In the genomic region with DNA sequence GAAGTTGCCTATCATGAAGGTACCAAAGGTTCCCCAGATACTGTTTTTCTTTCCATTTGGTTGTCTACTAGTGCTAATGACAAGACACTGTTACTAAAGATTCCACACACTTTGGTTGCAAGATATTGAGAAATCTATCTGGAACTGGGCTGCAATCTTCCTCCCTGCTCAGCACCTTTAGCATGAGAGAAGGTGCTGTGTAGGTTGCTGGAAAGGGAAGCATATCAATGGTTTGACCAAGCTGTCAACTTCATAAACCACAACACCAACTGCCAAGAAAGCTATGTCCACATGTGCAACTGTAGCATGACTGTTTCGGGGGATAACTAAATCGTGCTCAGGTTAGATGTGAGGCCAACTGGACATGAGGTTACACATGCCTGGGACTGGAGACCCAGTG, we compare ENCODE assay signal across 38 mouse cellular contexts. TPM values are rescaled to one million over a fixed set of nuclear protein-coding genes. Genes with fewer than 3 reads are reported as not detected.
"Had no signal": no experiment of that assay in that cellular context is flagged by ENCODE, and none has a peak within 500 bp of the region (broad histone marks: within the 10 kb centered on the region; RNA-seq: fewer than 3 reads in every experiment).

No protein-coding gene starts in this region.

- H3K4me3 ChIP-seq: gastrocnemius, adult 2 months; heart, adult 2 months; heart, embryonic 10.5 days; heart, embryonic 13.5 days; heart, embryonic 15.5 days; hindbrain, embryonic 10.5 days; hindbrain, embryonic 12.5 days; intestine, embryonic 15.5 days; layer of hippocampus, adult 2 months; left cerebral cortex, adult 2 months; limb, embryonic 10.5 days; limb, embryonic 12.5 days; liver, embryonic 15.5 days had no signal

- H3K9ac ChIP-seq: heart, embryonic 13.5 days; heart, embryonic 15.5 days; hindbrain, embryonic 12.5 days; hindbrain, embryonic 14.5 days; intestine, embryonic 15.5 days; limb, embryonic 12.5 days; liver, embryonic 15.5 days had no signal

- H3K27ac ChIP-seq: gastrocnemius, adult 2 months; heart, adult 2 months; heart, embryonic 10.5 days; heart, embryonic 13.5 days; heart, embryonic 15.5 days; hindbrain, embryonic 10.5 days; hindbrain, embryonic 12.5 days; hindbrain, embryonic 14.5 days; intestine, embryonic 15.5 days; layer of hippocampus, adult 2 months; left cerebral cortex, adult 2 months; limb, embryonic 10.5 days; limb, embryonic 12.5 days; liver, embryonic 15.5 days had no signal

- H3K27me3 ChIP-seq: heart, embryonic 13.5 days; heart, embryonic 15.5 days; hindbrain, embryonic 12.5 days; intestine, embryonic 15.5 days; limb, embryonic 12.5 days; liver, embryonic 15.5 days had no signal

- H3K4me2 ChIP-seq: heart, embryonic 13.5 days; heart, embryonic 15.5 days; hindbrain, embryonic 12.5 days; hindbrain, embryonic 14.5 days; intestine, embryonic 15.5 days; limb, embryonic 12.5 days; liver, embryonic 11.5 days; liver, embryonic 15.5 days had no signal

- H3K4me1 ChIP-seq: heart, embryonic 10.5 days; heart, embryonic 13.5 days; heart, embryonic 15.5 days; hindbrain, embryonic 10.5 days; hindbrain, embryonic 12.5 days; intestine, embryonic 15.5 days; limb, embryonic 10.5 days; liver, embryonic 15.5 days had no signal

- ATAC-seq: hindbrain, embryonic 16.5 days; inflammation-experienced regulatory T-cells, adult 6 months; intestine, embryonic 15.5 days; intestine, postnatal 0 days had no signal

- H3K36me3 ChIP-seq: heart, embryonic 10.5 days; heart, embryonic 13.5 days; heart, embryonic 15.5 days; hindbrain, embryonic 10.5 days; hindbrain, embryonic 12.5 days; intestine, embryonic 15.5 days; limb, embryonic 10.5 days; limb, embryonic 12.5 days; liver, embryonic 15.5 days had no signal

- H3K9me3 ChIP-seq: heart, embryonic 10.5 days; heart, embryonic 13.5 days; heart, embryonic 15.5 days; hindbrain, embryonic 10.5 days; hindbrain, embryonic 12.5 days; intestine, embryonic 15.5 days; limb, embryonic 10.5 days; limb, embryonic 12.5 days; liver, embryonic 15.5 days had no signal

- DNase-seq: gastrocnemius, adult 2 months; gastrocnemius, postnatal 10 days; gastrocnemius, postnatal 25 days; heart, adult 11 months; heart, adult 2 months; heart, postnatal 14 days; heart, postnatal 36 days; kidney, adult 18-20 months; kidney, adult 8-10 months; kidney, postnatal 10 days; kidney, postnatal 25 days; kidney, postnatal 4 days; liver had no signal

RNA-seq across cellular contexts. Expression of a gene that starts 7.7 kb away (rescaled TPM):
- total RNA-seq: gastrocnemius, adult 2 months; gastrocnemius, postnatal 10 days; gastrocnemius, postnatal 25 days; gastrocnemius, postnatal 4 days; heart, adult 2 months; heart, postnatal 14 days; heart, postnatal 36 days; layer of hippocampus, adult 2 months; layer of hippocampus, postnatal 10 days; layer of hippocampus, postnatal 25 days; left cerebral cortex, adult 2 months; left cerebral cortex, postnatal 14 days; left cerebral cortex, postnatal 36 days had no signal
- polyA plus RNA-seq: heart, adult 2 months; heart, embryonic 10.5 days; heart, embryonic 13.5 days; heart, embryonic 15.5 days; heart, postnatal 0 days; hindbrain, embryonic 10.5 days; hindbrain, embryonic 12.5 days; intestine, embryonic 15.5 days; intestine, postnatal 0 days; kidney, embryonic 14.5 days; kidney, embryonic 16.5 days; limb, embryonic 10.5 days; limb, embryonic 12.5 days; limb, embryonic 14.5 days; liver, embryonic 11.5 days; liver, embryonic 15.5 days had no signal
